Mouse (Mus musculus): ENCODE data around the gene Fam207a. TPM values are rescaled to one million over a fixed set of nuclear protein-coding genes. Genes with fewer than 3 reads are reported as not detected.

The Fam207a gene
- polyA plus RNA-seq (2017; shearing (Covaris generic)) = 10 to 100 TPM; 49.3 to 61.8 TPM

GRCm38 (mm10) chr10:77515385-77516348, at the start of gene Fam207a:
Fam207a (minus strand) TSS chr10:77515785.

GRCm38 (mm10) chr10:77530140-77530539, 14.6 kb upstream of the Fam207a start, which contains the start of gene Itgb2:
Itgb2 (plus strand) TSS chr10:77530252.

Other genes with a start within 250 kb of the Fam207a start
- gene Adarb1, start 97.5 kb downstream of the Fam207a start, polyA plus RNA-seq (2017; shearing (Covaris generic)) = 1 to 10 TPM; 1.4 to 1.6 TPM
- gene Itgb2, start 14.5 kb upstream of the Fam207a start, polyA plus RNA-seq (2017; shearing (Covaris generic)) = 100 to 1,000 TPM; 393 to 587 TPM
- 10 to 100 TPM; 80.5 to 89.8 TPM for gene Pttg1ip, start 65.9 kb upstream of the Fam207a start, polyA plus RNA-seq (2017; shearing (Covaris generic))
- gene Sumo3, start 90.3 kb upstream of the Fam207a start, polyA plus RNA-seq (2017; shearing (Covaris generic)) = 100 to 1,000 TPM; 101 to 149 TPM
- gene Gm49325, start 90.4 kb upstream of the Fam207a start, polyA plus RNA-seq (2017; shearing (Covaris generic)) = not detected
- 10 to 100 TPM; 44.2 to 47.5 TPM for gene Ube2g2, start 106.5 kb upstream of the Fam207a start, polyA plus RNA-seq (2017; shearing (Covaris generic))
- gene Tspear, start 170.8 kb upstream of the Fam207a start, polyA plus RNA-seq (2017; shearing (Covaris generic)) = under 1 TPM; 0.29 to 0.33 TPM
- gene Gm19402, start 175.0 kb upstream of the Fam207a start, polyA plus RNA-seq (2017; shearing (Covaris generic)) = not detected
- not detected for gene Gm9508, start 181.4 kb upstream of the Fam207a start, polyA plus RNA-seq (2017; shearing (Covaris generic))
- gene Gm10272, start 190.8 kb upstream of the Fam207a start, polyA plus RNA-seq (2017; shearing (Covaris generic)) = not detected
- under 1 TPM in 1 of 2 experiments, not detected in 1; 0.65 TPM for gene Gm10024, start 195.7 kb upstream of the Fam207a start, polyA plus RNA-seq (2017; shearing (Covaris generic))
- not detected for gene Gm10142, start 200.0 kb upstream of the Fam207a start, polyA plus RNA-seq (2017; shearing (Covaris generic))
- gene Krtap12-1, start 204.8 kb upstream of the Fam207a start, polyA plus RNA-seq (2017; shearing (Covaris generic)) = not detected
- gene Gm10100, start 210.7 kb upstream of the Fam207a start, polyA plus RNA-seq (2017; shearing (Covaris generic)) = not detected
- gene Gm18596, start 226.9 kb upstream of the Fam207a start, polyA plus RNA-seq (2017; shearing (Covaris generic)) = not detected
- gene Gm9736, start 235.6 kb upstream of the Fam207a start, polyA plus RNA-seq (2017; shearing (Covaris generic)) = not detected
- not detected for gene Gm3233, start 243.9 kb upstream of the Fam207a start, polyA plus RNA-seq (2017; shearing (Covaris generic))

All from activated CD4-positive, CD25-positive, alpha-beta regulatory T cell (primary cell).